Mouse (Mus musculus): ENCODE measurements at regions not wholly inside any gene's neighbourhood (a gene's known extent, or its start where the extent isn't known, plus 50 kb on each side); places are given as distances from the start of the nearest gene placed in this dataset.

- H3K4me2 ChIP-seq (ENCODE audit: low read length): no peak overlapping the region
- no peaks in the 10 kb centered on the region for H3K27me3 ChIP-seq (ENCODE audit: control insufficient read depth, insufficient read depth, low read depth, low read length)
- no peak for ATAC-seq
- no peak overlapping the region for H3K27ac ChIP-seq (ENCODE audit: low read length)
- H3K4me3 ChIP-seq (ENCODE audit: low read depth, low read length): no peak overlapping the region
- no peaks in the 10 kb centered on the region for H3K4me1 ChIP-seq (ENCODE audit: control insufficient read depth, insufficient read depth, low read length)
- H3K9me3 ChIP-seq (replicated peaks; ENCODE audit: control insufficient read depth, low read length, poor library complexity, severe bottlenecking): no peaks in the 10 kb centered on the region
- no peak overlapping the region for H3K9ac ChIP-seq (ENCODE audit: low read depth, low read length)
- no peaks in the 10 kb centered on the region for H3K36me3 ChIP-seq (ENCODE audit: control insufficient read depth, insufficient read depth, low read length)
- WGBS: 96% methylated on average over 1 of the region's 1 CpGs
Measured at GRCm38 (mm10) chr12:70728407-70728806, 96.9 kb upstream of the Frmd6 start.

GRCm38 (mm10) chr12:70729961-70730360 lies 95.4 kb upstream of the Frmd6 start:
- H3K4me3 ChIP-seq (ENCODE audit: low read depth, low read length): no peak overlapping the region

GRCm38 (mm10) chr12:70731498-70731897 lies 93.8 kb upstream of the Frmd6 start:
- Histone ChIP-seq H3K4me1 (ENCODE audit: control insufficient read depth, insufficient read depth, low read length) (no peaks in the 10 kb centered on the region), H3K9me3 (replicated peaks; ENCODE audit: control insufficient read depth, low read length, poor library complexity, severe bottlenecking) (no peaks in the 10 kb centered on the region), H3K9ac (ENCODE audit: low read depth, low read length) (no peak overlapping the region), H3K27ac (ENCODE audit: low read length) (no peak overlapping the region), H3K4me3 (ENCODE audit: low read depth, low read length) (no peak overlapping the region), H3K4me2 (ENCODE audit: low read length) (no peak overlapping the region), H3K27me3 (ENCODE audit: control insufficient read depth, insufficient read depth, low read depth, low read length) (no peaks in the 10 kb centered on the region), H3K36me3 (ENCODE audit: control insufficient read depth, insufficient read depth, low read length) (no peaks in the 10 kb centered on the region)
- no peak for ATAC-seq
- 82% methylated on average over 6 of the region's 6 CpGs for WGBS

More at GRCm38 (mm10) chr12:70729961-70730360, 95.4 kb upstream of the Frmd6 start:
- ATAC-seq: no peak
- Histone ChIP-seq H3K27me3 (ENCODE audit: control insufficient read depth, insufficient read depth, low read depth, low read length) (no peaks in the 10 kb centered on the region), H3K9me3 (replicated peaks; ENCODE audit: control insufficient read depth, low read length, poor library complexity, severe bottlenecking) (no peaks in the 10 kb centered on the region), H3K4me2 (ENCODE audit: low read length) (no peak overlapping the region), H3K27ac (ENCODE audit: low read length) (no peak overlapping the region), H3K4me1 (ENCODE audit: control insufficient read depth, insufficient read depth, low read length) (no peaks in the 10 kb centered on the region), H3K36me3 (ENCODE audit: control insufficient read depth, insufficient read depth, low read length) (no peaks in the 10 kb centered on the region), H3K9ac (ENCODE audit: low read depth, low read length) (no peak overlapping the region)
- WGBS: 54% methylated on average over 6 of the region's 6 CpGs

GRCm38 (mm10) chr12:70732591-70732990 lies 92.7 kb upstream of the Frmd6 start:
- Histone ChIP-seq H3K4me2 (ENCODE audit: low read length) (no peak overlapping the region), H3K4me3 (ENCODE audit: low read depth, low read length) (no peak overlapping the region), H3K9ac (ENCODE audit: low read depth, low read length) (no peak overlapping the region), H3K27ac (ENCODE audit: low read length) (no peak overlapping the region), H3K9me3 (replicated peaks; ENCODE audit: control insufficient read depth, low read length, poor library complexity, severe bottlenecking) (no peaks in the 10 kb centered on the region), H3K27me3 (ENCODE audit: control insufficient read depth, insufficient read depth, low read depth, low read length) (no peaks in the 10 kb centered on the region), H3K4me1 (ENCODE audit: control insufficient read depth, insufficient read depth, low read length) (no peaks in the 10 kb centered on the region), H3K36me3 (ENCODE audit: control insufficient read depth, insufficient read depth, low read length) (no peaks in the 10 kb centered on the region)
- no peak for ATAC-seq
- WGBS: 96% methylated on average over 3 of the region's 3 CpGs

GRCm38 (mm10) chr12:70738554-70738953 lies 86.8 kb upstream of the Frmd6 start:
- 85% methylated on average over 3 of the region's 3 CpGs for WGBS
- no peak for ATAC-seq
- H3K27ac ChIP-seq (ENCODE audit: low read length): no peak overlapping the region
- no peak overlapping the region for H3K9ac ChIP-seq (ENCODE audit: low read depth, low read length)
- H3K4me3 ChIP-seq (ENCODE audit: low read depth, low read length): no peak overlapping the region
- H3K27me3 ChIP-seq (ENCODE audit: control insufficient read depth, insufficient read depth, low read depth, low read length): no peaks in the 10 kb centered on the region
- H3K9me3 ChIP-seq (replicated peaks; ENCODE audit: control insufficient read depth, low read length, poor library complexity, severe bottlenecking): no peaks in the 10 kb centered on the region
- no peak overlapping the region for H3K4me2 ChIP-seq (ENCODE audit: low read length)
- H3K4me1 ChIP-seq (ENCODE audit: control insufficient read depth, insufficient read depth, low read length): no peaks in the 10 kb centered on the region
- no peaks in the 10 kb centered on the region for H3K36me3 ChIP-seq (ENCODE audit: control insufficient read depth, insufficient read depth, low read length)

- H3K4me2 ChIP-seq (ENCODE audit: low read length): no peak overlapping the region
- H3K27ac ChIP-seq (ENCODE audit: low read length): no peak overlapping the region
- 95% methylated on average over 6 of the region's 6 CpGs for WGBS
- H3K36me3 ChIP-seq (ENCODE audit: control insufficient read depth, insufficient read depth, low read length): no peaks in the 10 kb centered on the region
- H3K9me3 ChIP-seq (replicated peaks; ENCODE audit: control insufficient read depth, low read length, poor library complexity, severe bottlenecking): no peaks in the 10 kb centered on the region
- no peak overlapping the region for H3K4me3 ChIP-seq (ENCODE audit: low read depth, low read length)
- no peaks in the 10 kb centered on the region for H3K27me3 ChIP-seq (ENCODE audit: control insufficient read depth, insufficient read depth, low read depth, low read length)
- no peaks in the 10 kb centered on the region for H3K4me1 ChIP-seq (ENCODE audit: control insufficient read depth, insufficient read depth, low read length)
- no peak overlapping the region for H3K9ac ChIP-seq (ENCODE audit: low read depth, low read length)
- no peak for ATAC-seq
Measured at GRCm38 (mm10) chr12:70739316-70739715, 86.0 kb upstream of the Frmd6 start.

GRCm38 (mm10) chr12:70739766-70740165 lies 85.5 kb upstream of the Frmd6 start:
- no peak for ATAC-seq
- WGBS: 78% methylated on average over 7 of the region's 7 CpGs
- H3K4me3 ChIP-seq (ENCODE audit: low read depth, low read length): no peak overlapping the region
- no peak overlapping the region for H3K9ac ChIP-seq (ENCODE audit: low read depth, low read length)
- no peaks in the 10 kb centered on the region for H3K4me1 ChIP-seq (ENCODE audit: control insufficient read depth, insufficient read depth, low read length)
- no peaks in the 10 kb centered on the region for H3K27me3 ChIP-seq (ENCODE audit: control insufficient read depth, insufficient read depth, low read depth, low read length)
- no peaks in the 10 kb centered on the region for H3K36me3 ChIP-seq (ENCODE audit: control insufficient read depth, insufficient read depth, low read length)
- no peak overlapping the region for H3K4me2 ChIP-seq (ENCODE audit: low read length)
- H3K27ac ChIP-seq (ENCODE audit: low read length): no peak overlapping the region
- H3K9me3 ChIP-seq (replicated peaks; ENCODE audit: control insufficient read depth, low read length, poor library complexity, severe bottlenecking): no peaks in the 10 kb centered on the region

GRCm38 (mm10) chr12:70742836-70743235 lies 82.5 kb upstream of the Frmd6 start:
- no peaks in the 10 kb centered on the region for H3K9me3 ChIP-seq (replicated peaks; ENCODE audit: control insufficient read depth, low read length, poor library complexity, severe bottlenecking)
- no peaks in the 10 kb centered on the region for H3K36me3 ChIP-seq (ENCODE audit: control insufficient read depth, insufficient read depth, low read length)
- WGBS: 86% methylated on average over 3 of the region's 3 CpGs
- H3K4me3 ChIP-seq (ENCODE audit: low read depth, low read length): no peak overlapping the region
- H3K9ac ChIP-seq (ENCODE audit: low read depth, low read length): no peak overlapping the region
- H3K27ac ChIP-seq (ENCODE audit: low read length): no peak overlapping the region
- ATAC-seq: no peak
- H3K27me3 ChIP-seq (ENCODE audit: control insufficient read depth, insufficient read depth, low read depth, low read length): no peaks in the 10 kb centered on the region
- H3K4me1 ChIP-seq (ENCODE audit: control insufficient read depth, insufficient read depth, low read length): no peaks in the 10 kb centered on the region
- H3K4me2 ChIP-seq (ENCODE audit: low read length): no peak overlapping the region

GRCm38 (mm10) chr12:70745681-70746080 lies 79.6 kb upstream of the Frmd6 start:
- Histone ChIP-seq H3K36me3 (ENCODE audit: control insufficient read depth, insufficient read depth, low read length) (no peaks in the 10 kb centered on the region), H3K27me3 (ENCODE audit: control insufficient read depth, insufficient read depth, low read depth, low read length) (no peaks in the 10 kb centered on the region), H3K9ac (ENCODE audit: low read depth, low read length) (no peak overlapping the region), H3K4me3 (ENCODE audit: low read depth, low read length) (no peak overlapping the region), H3K4me1 (ENCODE audit: control insufficient read depth, insufficient read depth, low read length) (no peaks in the 10 kb centered on the region), H3K27ac (ENCODE audit: low read length) (no peak overlapping the region), H3K9me3 (replicated peaks; ENCODE audit: control insufficient read depth, low read length, poor library complexity, severe bottlenecking) (no peaks in the 10 kb centered on the region), H3K4me2 (ENCODE audit: low read length) (no peak overlapping the region)
- ATAC-seq: no peak
- 79% methylated on average over 2 of the region's 2 CpGs for WGBS

- Histone ChIP-seq H3K36me3 (ENCODE audit: control insufficient read depth, insufficient read depth, low read length) (no peaks in the 10 kb centered on the region), H3K9ac (ENCODE audit: low read depth, low read length) (no peak overlapping the region), H3K4me2 (ENCODE audit: low read length) (no peak overlapping the region), H3K9me3 (replicated peaks; ENCODE audit: control insufficient read depth, low read length, poor library complexity, severe bottlenecking) (no peaks in the 10 kb centered on the region), H3K4me1 (ENCODE audit: control insufficient read depth, insufficient read depth, low read length) (peaks cover 7% of the 10 kb centered on the region), H3K27ac (ENCODE audit: low read length) (no peak overlapping the region), H3K4me3 (ENCODE audit: low read depth, low read length) (no peak overlapping the region), H3K27me3 (ENCODE audit: control insufficient read depth, insufficient read depth, low read depth, low read length) (no peaks in the 10 kb centered on the region)
- ATAC-seq: no peak
- WGBS: 86% methylated on average over 2 of the region's 2 CpGs
Measured at GRCm38 (mm10) chr12:70749651-70750050, 75.7 kb upstream of the Frmd6 start.
